Mouse (Mus musculus) ovary, postnatal 14 days (tissue): ENCODE data around the gene Suz12.
A peak's percentile ranks its signal among the peaks of the same experiment; 100 is the strongest.

Experiments used
- DNase-seq: peaks from one replicate; pipeline ENCODE4 v3.0.0; 2022; ENCODE audit warnings: low spot score

Suz12 gene

DNA sequence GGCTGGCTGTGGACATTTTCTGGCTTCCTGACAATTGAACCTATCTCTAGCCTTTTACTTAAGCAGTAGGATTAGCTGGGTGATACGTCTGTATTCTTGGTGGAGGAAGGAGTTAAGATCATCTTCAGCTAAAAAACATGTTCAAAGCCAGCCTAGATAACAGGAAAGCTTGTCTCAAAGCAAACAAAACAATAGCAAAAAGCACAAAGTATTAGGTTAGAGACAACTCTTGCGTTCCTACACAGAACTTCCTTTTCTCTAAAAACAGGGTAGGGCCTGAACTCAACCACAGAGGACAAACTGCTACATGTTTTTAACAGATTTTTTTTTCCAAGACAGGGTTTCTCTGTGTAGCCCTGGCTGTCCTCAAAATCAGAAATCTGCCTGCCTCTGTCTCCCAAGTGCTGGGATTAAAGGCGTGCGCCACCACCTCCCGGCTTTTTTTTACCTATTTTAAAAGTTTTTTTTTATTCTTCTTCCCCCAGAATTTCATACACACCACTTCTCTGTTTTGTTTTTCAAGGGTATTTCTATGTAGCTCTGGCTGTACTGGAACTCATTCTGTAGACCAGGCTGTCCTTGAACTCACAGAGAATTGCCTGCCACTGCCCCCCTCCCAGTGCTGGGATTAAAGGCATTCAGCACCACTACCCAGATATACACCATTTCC is 82.8 kb downstream of the Suz12 start:
- no peak for DNase-seq

DNA sequence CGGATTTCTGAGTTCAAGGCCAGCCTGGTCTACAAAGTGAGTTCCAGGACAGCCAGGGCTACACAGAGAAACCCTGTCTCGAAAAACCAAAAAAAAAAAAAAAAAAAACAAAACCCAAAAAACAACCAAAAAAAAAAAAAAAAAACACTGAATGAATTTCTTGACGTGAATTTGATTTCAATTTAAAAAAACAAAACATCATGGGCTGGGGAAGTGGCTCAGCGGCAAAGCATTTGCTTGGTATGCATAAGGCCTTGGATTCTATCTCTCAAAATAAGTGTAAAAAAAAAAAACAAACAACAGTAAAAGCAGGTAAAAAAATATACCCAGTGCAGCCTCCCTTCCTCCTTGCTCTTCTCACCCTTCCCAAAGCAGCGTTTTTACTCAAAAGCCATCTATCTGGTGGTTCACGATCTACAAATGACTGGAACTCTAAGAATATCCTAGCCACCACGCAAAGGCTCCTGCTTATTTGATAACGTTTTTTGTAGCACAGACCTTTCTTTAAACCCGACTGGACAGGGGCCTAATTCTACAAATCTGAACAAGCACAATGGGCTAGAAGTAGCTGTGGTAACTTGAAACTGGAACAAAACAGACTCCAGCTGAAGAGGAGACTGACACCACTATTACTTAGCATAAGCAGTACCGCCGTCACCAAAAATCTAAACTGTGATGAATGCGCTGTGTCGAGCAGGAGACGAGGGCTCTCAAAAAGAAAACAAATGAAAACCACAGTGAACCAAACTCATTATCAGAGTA is 85.1 kb downstream of the Suz12 start:
- no peak for DNase-seq

DNA sequence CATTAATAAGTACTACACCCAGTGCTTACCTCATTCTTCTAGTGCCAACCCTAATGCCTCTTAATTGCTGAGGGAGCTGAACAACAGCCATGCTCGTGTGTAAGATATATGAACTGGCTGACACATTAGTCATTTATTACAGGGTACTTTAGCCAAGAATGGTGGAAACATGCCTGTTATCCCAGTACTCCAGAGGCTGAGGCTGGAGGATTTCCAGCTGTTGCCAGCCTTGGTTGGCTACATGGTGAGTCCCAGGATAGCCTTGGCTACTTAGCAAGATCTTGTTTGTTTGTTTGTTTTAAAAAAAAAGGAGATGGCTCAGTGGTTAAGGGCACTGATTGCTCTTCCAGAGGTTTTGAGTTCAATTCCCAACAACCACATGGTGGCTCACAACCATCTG is 85.9 kb downstream of the Suz12 start:
- DNase-seq, result no peak

DNA sequence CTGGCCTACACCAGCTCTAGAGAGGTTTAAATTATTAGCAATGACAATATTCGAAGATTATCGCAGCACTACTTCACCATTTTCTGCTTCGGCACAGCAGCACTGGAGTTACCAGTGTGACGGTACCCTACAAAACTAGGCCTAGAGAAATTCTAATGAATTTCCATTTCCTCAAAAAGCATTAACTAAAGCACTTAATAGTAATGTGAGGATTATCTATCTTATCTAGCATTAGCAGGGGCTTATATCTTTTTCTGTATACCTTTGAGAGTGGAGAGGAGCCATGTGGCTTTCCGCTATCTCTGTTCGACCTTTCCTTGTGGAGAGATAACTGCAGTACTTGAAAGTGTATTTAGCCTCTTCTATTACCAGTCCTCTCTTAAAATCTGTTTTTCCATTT is 86.8 kb downstream of the Suz12 start:
- DNase-seq, result no peak

DNA sequence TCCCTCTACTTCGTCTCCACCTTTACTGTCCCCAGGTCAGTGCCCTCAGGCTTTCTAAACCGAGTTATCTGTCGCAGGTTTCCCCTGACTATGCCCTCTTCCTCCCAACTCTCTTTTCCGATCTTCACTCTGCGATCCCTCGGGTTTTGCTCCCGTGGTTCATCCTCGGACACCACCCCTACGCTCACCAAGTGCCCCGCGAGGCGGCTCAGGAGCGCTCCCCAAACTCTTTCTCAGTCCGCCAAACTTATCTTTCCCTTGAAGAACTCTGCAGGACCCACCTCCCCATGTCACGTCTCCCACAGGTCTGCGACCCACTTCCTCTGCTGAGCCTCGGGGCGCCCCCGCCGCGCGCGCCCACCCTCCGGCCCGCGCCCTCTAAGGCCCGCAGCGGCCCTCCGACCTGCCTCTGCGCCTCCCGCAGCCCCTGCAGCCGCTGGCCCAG is 87.5 kb downstream of the Suz12 start:
- DNase-seq, result no peak

DNA sequence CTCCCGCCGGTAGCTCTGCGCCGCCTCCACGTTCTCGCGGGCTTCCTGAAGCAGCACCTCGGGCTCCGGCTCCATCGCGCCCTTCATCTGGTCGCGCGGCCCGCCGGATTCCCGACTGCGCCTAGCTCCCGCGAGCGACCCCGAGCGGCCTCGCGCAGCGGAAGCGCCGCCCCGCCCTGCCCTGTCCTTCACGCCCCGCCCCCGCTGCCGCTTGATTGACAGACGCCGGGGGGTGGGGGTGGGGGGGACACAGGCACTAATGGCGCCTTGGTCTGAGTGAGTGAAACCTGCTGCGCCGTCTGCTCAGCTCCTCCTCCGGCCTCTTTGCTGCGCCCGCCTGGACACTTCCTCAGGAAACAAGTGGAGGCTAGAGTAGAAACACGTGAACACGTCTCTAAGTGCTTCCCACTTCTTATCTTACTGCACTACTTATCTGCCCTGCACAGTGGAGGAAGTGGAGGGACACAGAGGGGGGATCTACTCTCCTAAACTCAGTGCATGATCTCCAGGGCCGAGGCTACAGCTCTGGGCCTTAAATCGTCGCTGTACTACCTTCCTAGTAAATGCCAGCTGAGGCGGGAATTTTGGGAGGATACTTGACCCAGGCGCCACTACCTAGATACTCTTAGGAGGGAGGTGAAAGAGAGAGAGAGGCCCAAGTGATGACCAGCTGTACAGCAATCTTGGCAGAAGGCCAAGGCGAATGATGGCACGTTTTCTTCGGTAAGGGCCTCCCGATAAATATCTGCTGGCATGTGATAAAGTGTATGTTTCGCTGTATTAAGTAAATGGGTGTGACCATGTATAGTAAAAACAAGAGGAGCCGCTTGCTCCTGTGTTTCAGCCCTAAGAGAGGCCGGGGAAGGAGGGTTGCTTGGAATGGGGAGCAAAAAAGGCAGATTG is 88.2 kb downstream of the Suz12 start, which contains the start of gene Crlf3:
TSS of gene Crlf3 (minus strand) at position 166 of the 903 bp plus-strand sequence.
- peak; percentile 93 for DNase-seq

DNA sequence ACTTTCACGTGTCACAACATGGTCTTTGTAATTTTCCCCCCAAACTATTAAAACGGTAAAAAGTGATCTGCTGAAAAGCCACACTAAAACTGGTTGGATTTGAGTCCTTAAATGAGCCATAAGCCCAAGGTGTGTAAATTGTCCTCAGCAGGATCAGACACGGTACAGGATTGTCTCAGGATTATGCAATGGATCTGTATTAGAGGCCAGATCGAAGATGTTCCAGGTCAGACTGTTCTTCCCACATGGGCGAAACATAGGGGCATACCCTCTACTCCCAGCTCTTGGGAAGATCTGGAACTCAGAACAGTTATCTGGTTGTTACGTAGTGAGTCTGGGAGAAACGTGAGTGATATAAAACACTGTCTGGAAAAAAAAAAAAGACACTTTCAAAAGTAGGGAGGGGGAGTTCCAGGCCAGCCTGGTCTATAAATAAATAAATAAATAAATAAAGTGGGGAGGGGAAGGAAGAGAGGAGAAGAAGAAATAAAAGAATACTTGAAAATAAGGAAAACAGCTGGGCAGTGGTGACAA is 88.9 kb downstream of the Suz12 start:
- no peak for DNase-seq
